Mouse (Mus musculus) liver, embryonic 13.5 days (tissue): ENCODE measurements around the gene Siglec1. TPM values are rescaled to one million over a fixed set of nuclear protein-coding genes. Genes with fewer than 3 reads are reported as not detected.

Source experiments
- ATAC-seq: fragments of 200-750 bp; cut with Nextera tagmentation; 2 replicates; pipeline ENCODE4 v1.8.0; 2017; ENCODE audit warnings: low read depth, mild to moderate bottlenecking, moderate number of reproducible peaks, moderate library complexity
- DNase-seq: peaks from one replicate; pipeline ENCODE4 v3.0.0; 2022
- H3K27ac ChIP-seq: fragments of 300-500 bp; sonication (generic); 2 replicates; pipeline ENCODE4 v1.5.1; 2015; ENCODE audit warnings: moderate library complexity, mild to moderate bottlenecking, inconsistent platforms
- H3K27me3 ChIP-seq: fragments of 300-500 bp; sonication (generic); 2 replicates; pipeline ENCODE4 v1.6.1; 2015; ENCODE audit warnings: mild to moderate bottlenecking, inconsistent platforms
- H3K36me3 ChIP-seq: fragments of 300-500 bp; sonication (generic); 2 replicates; pipeline ENCODE4 v1.6.1; 2015; ENCODE audit warnings: mild to moderate bottlenecking, inconsistent platforms
- H3K4me1 ChIP-seq: fragments of 300-500 bp; sonication (generic); replicated peaks from 2 replicates; pipeline ENCODE4 v1.6.1; 2015; ENCODE audit warnings: inconsistent platforms
- H3K4me2 ChIP-seq: fragments of 300-500 bp; sonication (generic); 2 replicates; pipeline ENCODE4 v1.6.1; 2015; ENCODE audit warnings: inconsistent platforms, mild to moderate bottlenecking, moderate library complexity
- H3K4me3 ChIP-seq: fragments of 300-500 bp; sonication (generic); replicated peaks from 2 replicates; pipeline ENCODE4 v1.5.1; 2015; ENCODE audit warnings: mild to moderate bottlenecking, inconsistent platforms
- H3K9ac ChIP-seq: fragments of 300-500 bp; sonication (generic); 2 replicates; pipeline ENCODE4 v1.6.1; 2015; ENCODE audit warnings: mild to moderate bottlenecking, inconsistent platforms
- H3K9me3 ChIP-seq: fragments of 300-500 bp; sonication (generic); replicated peaks from 2 replicates; pipeline ENCODE4 v1.6.1; 2016; ENCODE audit warnings: inconsistent platforms
- WGBS: fragments of 180-500 bp; shearing (Covaris S2); methylation state at CpG from one replicate; pipeline ENCODE4 v1.1.7; 2015; ENCODE audit not compliant: insufficient replicate concordance; 5-methylcytosine and 5-hydroxymethylcytosine counted together
- polyA plus RNA-seq: library from polyadenylated mRNA; unstranded; fragments of >200 nt; fragmentation: Nextera tagmentation; extraction: Ambion mirVana; gene quantifications from 2 replicates; pipeline ENCODE4 v1.2.1, GENCODE M21; 2015

The Siglec1 gene
- polyA plus RNA-seq, 1 experiment from 2014 or later = 0.56 TPM

GRCm38 (mm10) chr2:131061607-131062006 lies 25.0 kb downstream of the Siglec1 start:
- Histone ChIP-seq H3K4me2 (no peak overlapping the region), H3K9me3 (no peaks in the 10 kb centered on the region), H3K9ac (no peak overlapping the region), H3K27ac (no peak overlapping the region), H3K4me3 (no peak overlapping the region), H3K27me3 (peaks cover 94% of the 10 kb centered on the region), H3K36me3 (no peaks in the 10 kb centered on the region), H3K4me1 (peaks cover 5% of the 10 kb centered on the region)
- WGBS = 44% methylated on average over 5 of the region's 5 CpGs
- no peak for ATAC-seq
- DNase-seq = no peak

DNA sequence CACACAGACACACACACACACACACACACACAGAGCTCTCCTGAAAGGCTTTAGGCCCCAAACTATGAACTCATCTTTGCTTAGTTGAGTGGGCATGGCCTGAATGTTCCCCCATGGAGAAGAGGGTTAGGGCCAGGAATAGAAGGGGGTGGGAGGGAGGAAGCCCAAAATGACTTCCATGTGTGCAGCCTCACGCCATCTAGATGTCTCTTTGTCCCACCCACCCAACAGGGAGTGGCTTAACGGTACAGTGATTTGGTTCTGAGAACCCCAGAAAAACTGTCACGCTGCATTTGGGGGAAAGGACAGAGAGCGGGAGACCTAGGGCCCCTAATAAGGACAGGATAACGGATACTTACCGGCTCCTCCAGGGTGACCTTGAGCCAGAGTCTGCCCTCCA lies 25.8 kb downstream of the Siglec1 start:
- ATAC-seq = no peak
- Histone ChIP-seq H3K4me3 (no peak overlapping the region), H3K27ac (no peak overlapping the region), H3K4me1 (peaks cover 12% of the 10 kb centered on the region), H3K9me3 (no peaks in the 10 kb centered on the region), H3K9ac (no peak overlapping the region), H3K4me2 (no peak overlapping the region), H3K36me3 (no peaks in the 10 kb centered on the region), H3K27me3 (peaks cover 94% of the 10 kb centered on the region)
- no peak for DNase-seq
- whole genome bisulfite sequencing = 52% methylated on average over 6 of the region's 6 CpGs

DNA sequence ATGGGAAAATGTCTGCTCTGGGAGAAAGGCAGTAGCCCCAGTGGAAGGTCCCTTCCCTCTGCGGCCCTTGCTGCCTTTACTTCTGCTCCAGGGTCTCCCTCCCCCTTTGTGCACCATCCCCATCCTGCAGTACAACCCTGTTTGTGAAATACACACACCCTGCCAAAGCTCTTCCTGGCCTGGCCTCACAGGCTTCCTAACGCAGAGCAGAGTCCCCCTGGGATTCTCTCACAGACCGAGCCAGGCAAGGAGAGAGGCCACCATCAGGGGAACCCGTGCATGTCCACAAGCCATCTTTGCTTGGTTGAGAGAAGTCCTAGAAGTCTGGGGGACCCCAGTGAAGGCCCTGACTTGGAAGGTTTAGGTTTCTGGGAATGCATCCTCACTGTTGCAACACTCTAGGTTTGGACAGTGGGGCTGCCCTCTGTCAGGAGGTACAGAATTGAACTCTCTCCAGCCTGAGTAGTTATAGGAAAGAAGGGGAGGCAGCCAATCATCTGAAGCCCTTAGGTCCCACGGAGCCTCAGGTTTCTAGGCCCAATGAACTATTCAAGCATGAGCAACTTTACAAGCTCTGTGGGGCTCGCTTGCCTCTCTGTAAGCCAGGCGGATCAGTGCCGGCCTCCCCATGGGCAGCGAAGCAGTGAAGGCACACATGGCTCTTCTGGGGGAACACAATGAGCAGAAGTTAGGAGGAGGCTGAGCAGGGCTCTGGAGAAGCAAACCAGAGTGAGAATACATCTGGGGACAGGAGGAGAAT lies 26.6 kb downstream of the Siglec1 start:
- peaks cover 21% of the 10 kb centered on the region for H3K4me1 ChIP-seq
- H3K9ac ChIP-seq = no peak overlapping the region
- H3K27me3 ChIP-seq = peaks cover 94% of the 10 kb centered on the region
- no peak for DNase-seq
- H3K4me3 ChIP-seq = no peak overlapping the region
- H3K9me3 ChIP-seq = no peaks in the 10 kb centered on the region
- no peak for ATAC-seq
- 63% methylated on average over 9 of the region's 9 CpGs for WGBS
- no peak overlapping the region for H3K4me2 ChIP-seq
- H3K27ac ChIP-seq = no peak overlapping the region
- no peaks in the 10 kb centered on the region for H3K36me3 ChIP-seq

GRCm38 (mm10) chr2:131059377-131059776 lies 27.2 kb downstream of the Siglec1 start:
- 53% methylated on average over 1 of the region's 1 CpGs for WGBS
- Histone ChIP-seq H3K27me3 (peaks cover 94% of the 10 kb centered on the region), H3K4me1 (peaks cover 27% of the 10 kb centered on the region), H3K9me3 (no peaks in the 10 kb centered on the region), H3K4me3 (no peak overlapping the region), H3K4me2 (no peak overlapping the region), H3K9ac (no peak overlapping the region), H3K36me3 (no peaks in the 10 kb centered on the region), H3K27ac (no peak overlapping the region)
- ATAC-seq (no peak), DNase-seq (no peak)

- peaks cover 94% of the 10 kb centered on the region for H3K27me3 ChIP-seq
- 79% methylated on average over 8 of the region's 8 CpGs for WGBS
These were observed 27.9 kb downstream of the Siglec1 start for GRCm38 (mm10) chr2:131058672-131059071.

DNA sequence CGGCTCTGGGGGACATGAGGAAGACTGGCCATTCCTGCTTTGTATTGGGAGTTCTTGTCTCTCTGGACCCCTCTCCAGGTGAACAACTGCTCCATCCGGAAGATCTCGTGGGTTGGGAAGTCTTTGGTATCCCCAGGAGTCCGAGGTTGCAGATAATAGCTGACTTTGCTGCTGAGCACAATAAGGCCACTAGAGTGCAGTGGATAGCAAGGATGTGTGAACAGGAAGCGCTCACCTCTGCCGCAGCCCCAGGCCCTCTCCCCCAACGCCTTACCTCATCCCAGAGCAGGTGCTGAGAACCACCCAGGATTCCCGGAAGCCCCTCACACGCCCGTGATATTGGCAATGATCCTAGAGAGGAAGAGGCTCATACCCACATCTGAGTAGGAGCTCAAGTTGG lies 30.4 kb downstream of the Siglec1 start:
- Histone ChIP-seq H3K36me3 (no peaks in the 10 kb centered on the region), H3K9ac (no peak overlapping the region), H3K27ac (no peak overlapping the region), H3K4me1 (peaks cover 48% of the 10 kb centered on the region), H3K4me3 (no peak overlapping the region), H3K9me3 (no peaks in the 10 kb centered on the region), H3K27me3 (peaks cover 94% of the 10 kb centered on the region), H3K4me2 (0 out of 2 replicates have a peak overlapping the region, but pooled peaks have one; percentile 6)
- DNase-seq (no peak), ATAC-seq (no peak)
- WGBS = 4% methylated on average over 10 of the region's 10 CpGs

More at GRCm38 (mm10) chr2:131058672-131059071, 27.9 kb downstream of the Siglec1 start:
- Histone ChIP-seq H3K4me2 (no peak overlapping the region), H3K27ac (no peak overlapping the region), H3K9ac (no peak overlapping the region), H3K4me1 (peaks cover 33% of the 10 kb centered on the region), H3K4me3 (no peak overlapping the region), H3K9me3 (no peaks in the 10 kb centered on the region), H3K36me3 (no peaks in the 10 kb centered on the region)
- ATAC-seq (no peak), DNase-seq (no peak)

DNA sequence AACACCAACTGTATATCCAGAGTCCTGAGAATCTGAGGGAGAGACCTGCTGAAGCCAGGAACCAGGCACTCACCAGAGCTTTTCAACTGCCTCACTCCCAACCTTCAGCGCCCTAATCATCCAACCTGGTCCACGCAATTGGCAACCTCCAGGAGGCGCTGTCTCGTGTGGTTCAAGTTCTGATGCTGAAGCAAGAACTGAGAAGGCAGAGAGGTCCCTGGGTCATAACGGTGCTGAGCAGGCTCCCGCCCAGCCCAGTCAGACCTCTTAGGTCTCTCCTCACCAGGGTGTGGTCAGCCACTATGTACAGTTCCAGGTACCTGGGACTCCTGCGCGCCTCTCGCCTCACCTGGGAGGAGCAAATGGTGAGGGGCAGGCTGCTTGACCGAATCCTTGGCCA lies 30.9 kb downstream of the Siglec1 start:
- no peaks in the 10 kb centered on the region for H3K9me3 ChIP-seq
- H3K27ac ChIP-seq = no peak overlapping the region
- H3K4me1 ChIP-seq = peaks cover 48% of the 10 kb centered on the region
- H3K9ac ChIP-seq = no peak overlapping the region
- no peaks in the 10 kb centered on the region for H3K36me3 ChIP-seq
- peaks cover 94% of the 10 kb centered on the region for H3K27me3 ChIP-seq
- no peak overlapping the region for H3K4me3 ChIP-seq
- no peak overlapping the region for H3K4me2 ChIP-seq
- DNase-seq = peak; percentile 49
- 5% methylated on average over 10 of the region's 10 CpGs for WGBS
- no peak for ATAC-seq

DNA sequence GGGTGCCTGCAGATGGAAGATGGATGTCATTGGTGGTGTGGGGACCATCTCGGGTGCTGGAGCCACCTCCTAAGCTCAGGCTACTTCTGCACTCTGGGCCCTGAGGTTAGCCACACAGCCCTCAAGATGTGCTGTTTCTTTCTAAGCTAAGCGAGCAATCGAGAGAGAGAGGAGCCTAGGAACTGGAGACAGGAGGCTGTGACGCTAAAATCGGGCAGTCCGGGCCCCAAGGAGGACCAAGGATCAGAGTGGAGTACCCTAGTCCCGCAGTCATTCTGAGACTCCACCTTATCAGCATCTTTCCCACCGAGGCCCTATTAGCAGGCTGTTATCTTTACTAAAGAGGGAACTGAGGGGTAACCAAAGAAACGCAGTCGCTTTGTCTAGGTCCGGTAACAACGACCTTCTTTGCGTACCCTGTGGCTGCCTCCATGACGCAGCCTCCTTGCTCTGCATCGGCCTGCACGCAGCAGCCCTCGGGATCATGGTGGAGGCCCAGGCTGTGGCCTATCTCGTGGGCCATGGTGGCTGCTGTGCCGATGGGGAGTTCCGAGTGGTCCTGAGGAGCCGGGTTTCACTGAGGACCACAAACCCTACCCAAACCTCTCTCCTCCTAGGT lies 31.8 kb downstream of the Siglec1 start:
- H3K4me2 ChIP-seq = peak overlapping the region; percentile 43
- WGBS = 3% methylated on average over 21 of the region's 21 CpGs
- H3K4me1 ChIP-seq = peaks cover 48% of the 10 kb centered on the region

DNA sequence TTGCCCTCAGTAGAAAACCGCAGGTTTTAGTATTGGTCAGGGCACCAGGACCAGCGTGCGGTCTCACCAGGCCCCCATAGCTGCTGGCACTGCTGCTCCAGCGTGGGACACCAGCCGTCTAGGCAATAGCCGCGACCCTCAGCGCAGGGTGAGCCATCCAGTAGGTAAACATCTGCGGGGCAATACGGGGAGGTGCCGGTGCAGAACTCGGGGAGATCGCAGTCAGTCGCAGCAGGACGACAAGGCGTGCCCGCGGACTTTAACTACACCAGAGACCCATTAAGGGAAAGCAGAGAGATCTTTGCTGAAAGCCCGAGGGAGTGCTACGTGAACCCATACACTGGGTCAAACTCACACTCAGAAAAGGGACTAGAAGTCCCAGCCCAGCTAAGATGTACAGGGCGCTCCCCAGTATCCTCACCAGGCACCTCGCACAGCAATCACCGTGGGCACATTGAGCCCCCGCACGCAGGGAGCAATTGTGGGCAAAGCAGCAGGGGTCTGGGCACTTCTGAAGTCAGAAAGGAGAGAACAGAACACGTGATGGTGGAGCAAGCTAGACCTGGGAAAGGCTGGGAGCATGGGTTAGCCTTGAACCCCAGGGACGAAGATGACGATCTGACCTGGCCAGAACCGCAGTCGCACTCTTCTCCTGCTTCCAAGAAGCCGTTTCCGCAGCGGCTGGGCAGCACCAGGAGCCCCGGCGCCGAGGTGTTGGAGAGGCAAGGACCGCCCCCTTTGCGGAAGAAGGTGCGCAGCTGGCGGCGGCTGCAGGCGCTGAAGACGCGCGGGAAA lies 32.5 kb downstream of the Siglec1 start:
- H3K27me3 ChIP-seq = peaks cover 85% of the 10 kb centered on the region
- H3K27ac ChIP-seq = no peak overlapping the region
- H3K9me3 ChIP-seq = no peaks in the 10 kb centered on the region
- DNase-seq (no peak), ATAC-seq (no peak)
- 2% methylated on average over 45 of the region's 45 CpGs for WGBS
- H3K9ac ChIP-seq = no peak overlapping the region
- H3K4me2 ChIP-seq = peak overlapping the region; percentile 43
- peaks cover 48% of the 10 kb centered on the region for H3K4me1 ChIP-seq
- H3K36me3 ChIP-seq = no peaks in the 10 kb centered on the region
- H3K4me3 ChIP-seq = peak overlapping the region; percentile 27

More for the DNA sequence above, 31.8 kb downstream of the Siglec1 start:
- Histone ChIP-seq H3K9me3 (no peaks in the 10 kb centered on the region), H3K27ac (no peak overlapping the region), H3K27me3 (peaks cover 92% of the 10 kb centered on the region), H3K4me3 (peak overlapping the region; percentile 27; the same call in 1 of the 2 replicates), H3K36me3 (no peaks in the 10 kb centered on the region), H3K9ac (no peak overlapping the region)
- DNase-seq (no peak), ATAC-seq (no peak)

DNA sequence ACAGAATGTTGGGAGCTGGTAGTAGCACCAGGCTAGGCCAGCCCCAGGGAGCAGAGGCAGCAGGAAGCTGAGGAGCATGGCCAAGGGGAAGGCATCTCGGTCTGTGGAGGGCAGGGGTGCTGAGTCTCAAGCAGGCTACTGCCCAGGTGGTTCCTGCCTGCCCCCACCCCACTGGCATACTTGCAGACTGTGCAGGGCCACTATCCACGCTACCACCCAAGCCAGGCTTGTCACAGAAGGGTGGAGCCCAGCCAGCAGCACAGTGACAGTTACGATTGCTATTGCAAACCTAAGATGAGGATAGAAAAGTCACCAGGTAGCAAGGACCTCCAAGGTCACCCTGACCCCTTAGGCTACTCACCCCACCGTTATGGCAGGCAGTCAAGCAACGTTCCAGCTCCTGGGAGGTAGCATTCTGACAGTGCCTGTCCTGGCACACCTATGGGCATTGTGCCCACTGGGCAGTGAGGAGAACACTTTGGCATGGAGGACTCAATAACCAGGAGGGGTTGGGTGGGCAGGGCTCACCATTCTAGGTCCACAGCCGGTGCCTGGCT lies 33.6 kb downstream of the Siglec1 start:
- no peak overlapping the region for H3K4me3 ChIP-seq
- no peak overlapping the region for H3K27ac ChIP-seq
- peaks cover 79% of the 10 kb centered on the region for H3K27me3 ChIP-seq
- H3K36me3 ChIP-seq = no peaks in the 10 kb centered on the region
- ATAC-seq = no peak
- no peak overlapping the region for H3K9ac ChIP-seq
- peaks cover 48% of the 10 kb centered on the region for H3K4me1 ChIP-seq
- no peaks in the 10 kb centered on the region for H3K9me3 ChIP-seq
- no peak overlapping the region for H3K4me2 ChIP-seq
- 54% methylated on average over 6 of the region's 6 CpGs for WGBS
- no peak for DNase-seq

GRCm38 (mm10) chr2:131052043-131052442 lies 34.5 kb downstream of the Siglec1 start:
- DNase-seq = peak; percentile 27
- H3K4me2 ChIP-seq = no peak overlapping the region
- H3K27me3 ChIP-seq = peaks cover 77% of the 10 kb centered on the region
- H3K27ac ChIP-seq = no peak overlapping the region
- H3K36me3 ChIP-seq = no peaks in the 10 kb centered on the region
- H3K9me3 ChIP-seq = no peaks in the 10 kb centered on the region
- H3K9ac ChIP-seq = no peak overlapping the region
- H3K4me3 ChIP-seq = no peak overlapping the region
- ATAC-seq = peak; percentile 69
- peaks cover 48% of the 10 kb centered on the region for H3K4me1 ChIP-seq
- 51% methylated on average over 5 of the region's 5 CpGs for WGBS
